Mouse (Mus musculus): ENCODE measurements around the gene Kpna3. TPM values are rescaled to one million over a fixed set of nuclear protein-coding genes. Genes with fewer than 3 reads are reported as not detected.
A peak's percentile ranks its signal among the peaks of the same experiment; 100 is the strongest.
"Not testable (repeated sequence)": the region's sequence is repeated elsewhere in the genome, so short reads cannot be mapped to it uniquely, and the experiment has no call there.

Gene Kpna3
- polyA plus RNA-seq, 1 experiment, result 73.8 TPM

DNA sequence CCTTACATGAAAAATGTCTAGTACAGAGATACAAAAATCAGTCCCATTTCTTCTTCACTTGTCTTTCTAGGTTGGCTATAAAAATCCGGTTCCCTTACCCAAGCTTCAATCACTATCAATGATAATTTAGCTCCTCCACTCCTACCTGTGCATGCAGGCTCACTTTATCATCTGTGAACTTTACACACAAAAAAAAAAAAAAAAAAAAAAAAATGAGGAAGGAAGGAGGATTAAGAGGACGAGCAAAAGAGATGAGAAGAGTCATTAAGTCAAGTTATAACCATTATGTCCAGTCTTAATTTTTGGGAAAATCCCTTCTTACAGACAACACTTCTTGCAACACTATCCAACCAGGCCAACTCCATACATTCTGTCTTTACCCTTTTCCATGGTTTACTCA is 2.8 kb downstream of the Kpna3 start:
- TF ChIP-seq CTCF (IDR thresholded peaks at IDR 0.05; ENCODE audit: borderline replicate concordance, insufficient read depth, low read length), result no peak
- no peak for TF ChIP-seq POLR2A (IDR thresholded peaks at IDR 0.05; ENCODE audit: low read depth, low read length)
- Histone ChIP-seq H3K4me3 (ENCODE audit: insufficient read depth, low read length) (no peak overlapping the region), H3K4me1 (ENCODE audit: control insufficient read depth, insufficient read depth, low read length) (no peaks in the 10 kb centered on the region; the same call in 1 of the 2 replicates), H3K27ac (ENCODE audit: insufficient read depth, low read length) (no peak overlapping the region)

GRCm38 (mm10) chr14:61428126-61428787 is 11.4 kb downstream of the Kpna3 start:
- TF ChIP-seq POLR2A (IDR thresholded peaks at IDR 0.05; ENCODE audit: low read depth, low read length) (no peak), CTCF (IDR thresholded peaks at IDR 0.05; ENCODE audit: borderline replicate concordance, insufficient read depth, low read length) (no peak)
- H3K4me1 ChIP-seq (ENCODE audit: control insufficient read depth, insufficient read depth, low read length), result peaks cover 2% of the 10 kb centered on the region; the same call in 1 of the 2 replicates
- no peak overlapping the region for H3K4me3 ChIP-seq (ENCODE audit: insufficient read depth, low read length)
- no peak overlapping the region for H3K27ac ChIP-seq (ENCODE audit: insufficient read depth, low read length)

DNA sequence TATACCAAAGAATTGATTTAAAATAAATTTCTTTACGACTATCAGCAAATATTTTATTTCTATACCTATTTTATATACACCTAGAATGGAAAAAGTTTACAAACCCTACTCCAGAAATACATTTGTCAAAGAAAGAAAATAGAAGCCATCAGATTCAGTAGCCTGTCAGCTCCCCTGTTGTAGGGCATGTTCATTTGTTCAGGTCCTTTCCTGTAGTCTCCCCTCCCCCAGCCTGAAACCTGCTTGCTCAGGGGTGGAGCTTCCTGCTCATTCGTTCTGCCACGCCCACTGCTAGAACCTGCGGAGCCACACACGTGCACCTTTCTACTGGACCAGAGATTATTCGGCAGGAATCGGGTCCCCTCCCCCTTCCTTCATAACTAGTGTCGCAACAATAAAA is 12.6 kb downstream of the Kpna3 start:
- H3K4me1 ChIP-seq (ENCODE audit: control insufficient read depth, insufficient read depth, low read length); H3K4me3 ChIP-seq (ENCODE audit: insufficient read depth, low read length); H3K27ac ChIP-seq (ENCODE audit: insufficient read depth, low read length): not testable (repeated sequence)

DNA sequence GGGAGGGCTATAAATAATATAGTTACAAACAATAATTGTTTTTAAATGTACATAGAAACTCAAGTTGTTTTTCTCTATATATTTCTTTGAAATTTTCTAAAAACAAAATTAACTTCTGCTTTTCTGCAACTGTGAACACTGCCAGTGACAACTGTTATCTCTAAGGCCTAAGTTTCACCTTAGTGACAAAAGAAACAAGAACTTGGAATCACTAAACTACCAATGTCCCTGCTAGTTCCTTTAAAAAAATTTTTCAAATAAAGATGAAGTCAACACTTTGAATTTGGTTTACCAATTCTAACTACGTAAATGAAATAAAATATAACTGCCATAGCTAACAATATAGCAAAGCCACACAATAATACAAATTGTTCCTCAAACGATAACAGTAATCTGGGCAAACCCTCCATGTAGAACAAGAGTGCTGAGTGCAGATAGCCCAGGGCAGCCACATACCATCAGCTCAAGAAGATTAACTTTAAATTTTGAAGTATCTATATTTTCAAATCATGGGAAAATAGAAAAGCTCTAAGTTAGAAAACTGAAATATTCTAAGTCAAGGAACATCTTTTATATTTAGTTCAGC is 14.5 kb downstream of the Kpna3 start:
- peaks cover 4% of the 10 kb centered on the region; the same call in 1 of the 2 replicates for H3K4me1 ChIP-seq (ENCODE audit: control insufficient read depth, insufficient read depth, low read length)
- no peak overlapping the region for H3K4me3 ChIP-seq (ENCODE audit: insufficient read depth, low read length)
- H3K27ac ChIP-seq (ENCODE audit: insufficient read depth, low read length), result no peak overlapping the region
- TF ChIP-seq CTCF (IDR thresholded peaks at IDR 0.05; ENCODE audit: borderline replicate concordance, insufficient read depth, low read length) (no peak), POLR2A (IDR thresholded peaks at IDR 0.05; ENCODE audit: low read depth, low read length) (no peak)

- TF ChIP-seq POLR2A (IDR thresholded peaks at IDR 0.05; ENCODE audit: low read depth, low read length), result no peak
- TF ChIP-seq CTCF (IDR thresholded peaks at IDR 0.05; ENCODE audit: borderline replicate concordance, insufficient read depth, low read length), result no peak
- peak overlapping the region; percentile 57; the same call in 1 of the 2 replicates for H3K27ac ChIP-seq (ENCODE audit: insufficient read depth, low read length)
Measured at GRCm38 (mm10) chr14:61415719-61416118, 24.0 kb downstream of the Kpna3 start.

DNA sequence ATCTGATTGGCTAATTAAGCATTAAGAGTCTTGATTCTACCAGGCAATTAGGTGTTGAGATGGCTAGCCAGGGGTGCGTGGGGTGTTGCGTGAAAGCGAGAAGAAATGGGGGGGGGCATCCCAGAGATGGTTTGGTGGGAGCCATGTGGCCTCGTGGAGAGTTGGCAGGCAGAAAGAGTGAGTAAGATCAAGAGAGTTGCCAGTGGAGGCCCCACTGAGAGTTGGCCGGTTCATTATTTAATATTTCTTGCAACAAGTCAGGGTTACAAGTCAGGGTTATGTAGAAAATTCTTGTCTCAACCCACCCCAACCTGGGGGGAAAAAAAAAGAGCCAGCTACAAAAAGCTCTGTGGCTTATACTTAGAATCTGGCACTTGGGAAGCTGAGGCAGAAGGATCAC is 24.4 kb downstream of the Kpna3 start:
- Histone ChIP-seq H3K27ac (ENCODE audit: insufficient read depth, low read length) (peak overlapping the region; percentile 57; the same call in 1 of the 2 replicates), H3K4me3 (ENCODE audit: insufficient read depth, low read length) (no peak overlapping the region), H3K4me1 (ENCODE audit: control insufficient read depth, insufficient read depth, low read length) (peaks cover 10% of the 10 kb centered on the region)
- TF ChIP-seq CTCF (IDR thresholded peaks at IDR 0.05; ENCODE audit: borderline replicate concordance, insufficient read depth, low read length) (no peak), POLR2A (IDR thresholded peaks at IDR 0.05; ENCODE audit: low read depth, low read length) (no peak)

More at GRCm38 (mm10) chr14:61415719-61416118, 24.0 kb downstream of the Kpna3 start:
- no peak overlapping the region for H3K4me3 ChIP-seq (ENCODE audit: insufficient read depth, low read length)
- peaks cover 10% of the 10 kb centered on the region for H3K4me1 ChIP-seq (ENCODE audit: control insufficient read depth, insufficient read depth, low read length)

DNA sequence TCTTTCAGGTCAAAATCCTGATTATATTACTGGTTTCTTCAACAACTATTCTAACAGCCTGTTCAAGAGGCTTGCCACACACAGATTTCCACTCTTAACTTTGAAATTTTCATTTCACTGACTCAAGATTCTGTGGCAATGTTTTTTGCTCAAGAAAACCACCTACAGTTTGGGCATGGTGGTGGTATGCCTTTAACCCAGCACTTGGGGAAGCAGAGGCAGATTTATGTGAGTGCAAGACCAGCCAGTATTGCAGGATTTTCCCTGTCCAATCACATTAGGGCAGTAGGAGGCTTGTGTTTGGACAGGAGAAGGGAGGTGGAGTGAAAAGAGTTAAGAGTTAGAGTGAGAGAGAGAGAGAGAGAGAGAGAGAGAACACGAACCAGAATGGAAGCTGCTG is 24.9 kb downstream of the Kpna3 start:
- TF ChIP-seq CTCF (IDR thresholded peaks at IDR 0.05; ENCODE audit: borderline replicate concordance, insufficient read depth, low read length) (no peak), POLR2A (IDR thresholded peaks at IDR 0.05; ENCODE audit: low read depth, low read length) (no peak)
- H3K27ac ChIP-seq (ENCODE audit: insufficient read depth, low read length), result no peak overlapping the region
- H3K4me3 ChIP-seq (ENCODE audit: insufficient read depth, low read length), result no peak overlapping the region
- peaks cover 10% of the 10 kb centered on the region for H3K4me1 ChIP-seq (ENCODE audit: control insufficient read depth, insufficient read depth, low read length)

DNA sequence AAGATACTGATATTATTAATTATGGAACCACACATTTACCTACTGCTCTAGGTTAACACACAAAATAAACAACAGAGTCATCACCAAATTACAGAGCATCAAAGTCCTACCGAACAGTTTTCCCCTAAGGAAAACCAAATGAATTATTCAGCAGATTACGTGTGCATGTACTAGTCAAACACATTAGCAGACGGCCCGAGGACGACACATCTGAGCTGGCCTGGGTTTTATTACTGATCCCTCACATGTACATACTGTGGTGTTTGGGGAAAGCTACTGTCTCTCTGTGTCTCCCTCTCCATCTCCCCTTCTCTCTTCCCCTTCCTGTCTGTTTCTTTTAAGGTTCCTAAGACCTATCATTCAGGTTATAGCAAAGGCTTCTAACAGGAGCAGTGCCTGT is 25.5 kb downstream of the Kpna3 start:
- Histone ChIP-seq H3K4me1 (ENCODE audit: control insufficient read depth, insufficient read depth, low read length) (peaks cover 10% of the 10 kb centered on the region), H3K27ac (ENCODE audit: insufficient read depth, low read length) (no peak overlapping the region), H3K4me3 (ENCODE audit: insufficient read depth, low read length) (no peak overlapping the region)
- TF ChIP-seq CTCF (IDR thresholded peaks at IDR 0.05; ENCODE audit: borderline replicate concordance, insufficient read depth, low read length) (no peak), POLR2A (IDR thresholded peaks at IDR 0.05; ENCODE audit: low read depth, low read length) (no peak)

DNA sequence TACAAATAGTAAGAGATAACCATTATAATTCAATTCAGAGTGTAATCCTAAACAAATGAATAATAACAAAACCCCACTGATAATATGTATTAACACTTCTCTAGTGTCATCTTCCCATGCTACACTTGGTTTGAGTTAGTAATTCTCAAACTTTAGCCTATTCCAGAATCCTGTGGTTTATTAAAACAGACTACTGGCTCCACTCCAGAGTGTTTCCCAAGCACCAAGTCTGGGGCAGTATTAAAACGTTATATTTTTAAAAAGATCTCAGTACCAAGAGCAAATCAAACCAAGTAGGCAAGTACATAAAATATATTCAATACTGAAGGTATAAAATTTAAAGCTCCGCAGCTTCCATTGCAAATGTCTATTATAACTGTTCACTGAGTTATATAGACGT is 26.0 kb downstream of the Kpna3 start:
- Histone ChIP-seq H3K27ac (ENCODE audit: insufficient read depth, low read length) (no peak overlapping the region), H3K4me1 (ENCODE audit: control insufficient read depth, insufficient read depth, low read length) (peaks cover 10% of the 10 kb centered on the region), H3K4me3 (ENCODE audit: insufficient read depth, low read length) (no peak overlapping the region)
- TF ChIP-seq CTCF (IDR thresholded peaks at IDR 0.05; ENCODE audit: borderline replicate concordance, insufficient read depth, low read length) (no peak), POLR2A (IDR thresholded peaks at IDR 0.05; ENCODE audit: low read depth, low read length) (no peak)

- peaks cover 10% of the 10 kb centered on the region for H3K4me1 ChIP-seq (ENCODE audit: control insufficient read depth, insufficient read depth, low read length)
- no peak for TF ChIP-seq CTCF (IDR thresholded peaks at IDR 0.05; ENCODE audit: borderline replicate concordance, insufficient read depth, low read length)
- no peak for TF ChIP-seq POLR2A (IDR thresholded peaks at IDR 0.05; ENCODE audit: low read depth, low read length)
- H3K4me3 ChIP-seq (ENCODE audit: insufficient read depth, low read length), result no peak overlapping the region
- H3K27ac ChIP-seq (ENCODE audit: insufficient read depth, low read length), result no peak overlapping the region
Measured at GRCm38 (mm10) chr14:61410020-61410419, 29.7 kb downstream of the Kpna3 start.
